In the genomic region with DNA sequence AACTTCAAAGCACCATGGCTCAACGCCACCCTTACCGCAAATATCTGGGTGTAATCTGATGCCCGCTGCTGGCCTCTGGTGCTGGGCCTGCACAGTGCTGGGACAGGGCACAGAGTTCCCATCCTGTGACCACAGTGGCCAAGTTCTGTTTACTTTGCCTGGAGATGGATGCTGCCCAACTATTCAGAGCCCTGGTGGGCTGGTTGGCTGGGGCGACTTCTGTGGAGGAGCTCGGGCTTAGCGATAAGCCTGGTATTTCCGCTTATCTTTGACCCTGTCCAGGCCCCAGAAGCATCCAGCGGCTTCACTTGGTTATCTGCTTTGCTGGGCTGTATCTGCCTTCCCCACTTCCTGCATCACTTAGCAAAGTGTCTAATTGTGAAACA, we compare ENCODE assay signal across 8 mouse cellular contexts. TPM values are rescaled to one million over a fixed set of nuclear protein-coding genes. Genes with fewer than 3 reads are reported as not detected.
DNase-seq lines count a peak whose midpoint lies in the region; ATAC-seq and TF ChIP-seq lines count a peak whose summit lies in the region.

No protein-coding gene starts in this region.

- H3K4me3 ChIP-seq in bone marrow, adult 2 months (replicated peaks; ENCODE audit: control insufficient read depth, low read depth, low read length), result peak overlapping the region; percentile 58
- no peak overlapping the region for H3K4me3 ChIP-seq in intestine, embryonic 16.5 days (ENCODE audit: low read length)
- no peak overlapping the region for H3K4me3 ChIP-seq in lung, adult 2 months (replicated peaks; ENCODE audit: extremely low read depth, low read depth, low read length)
- H3K4me3 ChIP-seq in stomach, embryonic 16.5 days (replicated peaks; ENCODE audit: low read length), result no peak overlapping the region
- H3K4me3 ChIP-seq in hindbrain, postnatal 0 days (ENCODE audit: low read length), result no peak overlapping the region

- WGBS in bone marrow, adult 2 months, result 30% methylated on average over 8 of the region's 8 CpGs
- 24% methylated on average over 8 of the region's 8 CpGs for WGBS in intestine, embryonic 16.5 days
- WGBS in lung, adult 2 months, result 30% methylated on average over 8 of the region's 8 CpGs
- 35% methylated on average over 8 of the region's 8 CpGs for WGBS in stomach, embryonic 16.5 days
- 65% methylated on average over 8 of the region's 8 CpGs for WGBS in hindbrain, postnatal 0 days

- no peak for TF ChIP-seq CTCF in bone marrow, adult 2 months (IDR thresholded peaks at IDR 0.05; ENCODE audit: control insufficient read depth, insufficient read depth, low read length)
- no peak for TF ChIP-seq CTCF in lung, adult 2 months (IDR thresholded peaks at IDR 0.05; ENCODE audit: insufficient read depth, low read length)
- no peak for TF ChIP-seq CTCF in hindbrain, postnatal 0 days (IDR thresholded peaks at IDR 0.05; ENCODE audit: low read depth)

- peak overlapping the region; percentile 89 for H3K27ac ChIP-seq in bone marrow, adult 2 months (ENCODE audit: control insufficient read depth, insufficient read depth, low read depth, low read length, poor library complexity)
- peak overlapping the region; percentile 67 for H3K27ac ChIP-seq in intestine, embryonic 16.5 days (ENCODE audit: low read length)
- H3K27ac ChIP-seq in stomach, embryonic 16.5 days (ENCODE audit: low read length), result peak overlapping the region; percentile 25; the same call in 1 of the 2 replicates
- no peak overlapping the region for H3K27ac ChIP-seq in hindbrain, postnatal 0 days

- H3K9me3 ChIP-seq in intestine, embryonic 16.5 days (ENCODE audit: control insufficient read depth, low read length), result no peaks in the 10 kb centered on the region
- no peaks in the 10 kb centered on the region for H3K9me3 ChIP-seq in stomach, embryonic 16.5 days (replicated peaks; ENCODE audit: control insufficient read depth, low read length)
- no peaks in the 10 kb centered on the region for H3K9me3 ChIP-seq in hindbrain, postnatal 0 days (ENCODE audit: low read length)

- peak overlapping the region; percentile 1 for H3K9ac ChIP-seq in intestine, embryonic 16.5 days (ENCODE audit: low read depth, low read length)
- H3K9ac ChIP-seq in stomach, embryonic 16.5 days (ENCODE audit: low read length), result no peak overlapping the region; the same call in 1 of the 2 replicates
- H3K9ac ChIP-seq in hindbrain, postnatal 0 days (replicated peaks; ENCODE audit: low read length), result no peak overlapping the region

- H3K4me1 ChIP-seq in bone marrow, adult 2 months (ENCODE audit: control insufficient read depth, insufficient read depth, low read length), result no peaks in the 10 kb centered on the region; the same call in none of the 2 replicates
- peaks cover 24% of the 10 kb centered on the region for H3K4me1 ChIP-seq in intestine, embryonic 16.5 days (ENCODE audit: control insufficient read depth, insufficient read depth, low read length)
- peaks cover 14% of the 10 kb centered on the region for H3K4me1 ChIP-seq in lung, adult 2 months (ENCODE audit: control insufficient read depth, insufficient read depth, low read length)
- peaks cover 34% of the 10 kb centered on the region; the same call in 1 of the 2 replicates for H3K4me1 ChIP-seq in stomach, embryonic 16.5 days (ENCODE audit: control insufficient read depth, insufficient read depth, low read length)
- H3K4me1 ChIP-seq in hindbrain, postnatal 0 days (ENCODE audit: insufficient read depth, low read length), result no peaks in the 10 kb centered on the region

- no peaks in the 10 kb centered on the region for H3K36me3 ChIP-seq in intestine, embryonic 16.5 days (ENCODE audit: control insufficient read depth, insufficient read depth, low read length)
- no peaks in the 10 kb centered on the region for H3K36me3 ChIP-seq in stomach, embryonic 16.5 days (ENCODE audit: control insufficient read depth, insufficient read depth, low read length)
- H3K36me3 ChIP-seq in hindbrain, postnatal 0 days (ENCODE audit: insufficient read depth, low read length), result no peaks in the 10 kb centered on the region

- peak; percentile 80 for ATAC-seq in erythroid progenitor cell, adult 5-6 weeks (replicated peaks; ENCODE audit: low FRiP score, poor library complexity, severe bottlenecking)
- ATAC-seq in intestine, embryonic 16.5 days, result peak; percentile 82
- ATAC-seq in stomach, embryonic 16.5 days (ENCODE audit: insufficient read depth, low FRiP score), result peak; percentile 67
- no peak for ATAC-seq in hindbrain, postnatal 0 days

- peak; percentile 49 for DNase-seq in lung, adult 2 months
- no peak for DNase-seq in hindbrain, postnatal 0 days (ENCODE audit: low spot score)
- DNase-seq in left cerebral cortex, postnatal 14 days (ENCODE audit: low spot score in 2 of 2), result no peak
- no peak for DNase-seq in frontal cortex, postnatal 10 days (ENCODE audit: low spot score in 2 of 2)

- no peak overlapping the region for H3K4me2 ChIP-seq in intestine, embryonic 16.5 days (ENCODE audit: low read depth, low read length)
- H3K4me2 ChIP-seq in stomach, embryonic 16.5 days (ENCODE audit: low read depth, low read length), result no peak overlapping the region; the same call in 1 of the 2 replicates
- H3K4me2 ChIP-seq in hindbrain, postnatal 0 days (ENCODE audit: low read depth, low read length), result no peak overlapping the region

- TF ChIP-seq POLR2A in bone marrow, adult 2 months (IDR thresholded peaks at IDR 0.05; ENCODE audit: borderline replicate concordance, control insufficient read depth, low read depth, low read length), result peak; percentile 60; the same call in 1 of the 2 replicates
- TF ChIP-seq POLR2A in lung, adult 2 months (IDR thresholded peaks at IDR 0.05; ENCODE audit: borderline replicate concordance, extremely low read depth, low read depth, low read length), result no peak

- no peaks in the 10 kb centered on the region for H3K27me3 ChIP-seq in intestine, embryonic 16.5 days (replicated peaks; ENCODE audit: control insufficient read depth, insufficient read depth, low read length)
- H3K27me3 ChIP-seq in stomach, embryonic 16.5 days (ENCODE audit: control insufficient read depth, insufficient read depth, low read length), result no peaks in the 10 kb centered on the region
- H3K27me3 ChIP-seq in hindbrain, postnatal 0 days (ENCODE audit: insufficient read depth, low read length), result no peaks in the 10 kb centered on the region

- intact Hi-C loops in left cerebral cortex, postnatal 14 days (cut with DNase I), result no loop called here

RNA-seq across cellular contexts. Expression of gene Mylk3, which starts 5.3 kb away (rescaled TPM):
- 15.5 and 27.1 TPM in 2 replicates for polyA plus RNA-seq in bone marrow, adult 2 months (2011; ENCODE audit: insufficient read depth, insufficient read length, low replicate concordance, missing spikeins)
- total RNA-seq in erythroid progenitor cell, adult 5-6 weeks (2015; ENCODE audit: low replicate concordance), result 38.2 and 58.7 TPM in 2 replicates
- total RNA-seq in erythroid progenitor cell, adult 5-6 weeks (2017; ENCODE audit: low replicate concordance), result 150 and 159 TPM in 2 replicates
- polyA plus RNA-seq in intestine, embryonic 16.5 days (2015; fragmentation: Nextera tagmentation; extraction: Ambion mirVana), result 17.8 and 19.9 TPM in 2 replicates
- 2.2 and 7.2 TPM in 2 replicates for polyA plus RNA-seq in lung, adult 2 months (2012; rRNA removed)
- 4.0 and 7.4 TPM in 2 replicates for polyA plus RNA-seq in stomach, embryonic 16.5 days (2015; fragmentation: Nextera tagmentation; extraction: Ambion mirVana)
- 0.16 TPM in 1 of 2 replicates, not detected in the other for total RNA-seq in hindbrain, postnatal 0 days (2014; rRNA removed)
- polyA plus RNA-seq in hindbrain, postnatal 0 days (2015; fragmentation: Nextera tagmentation; extraction: Ambion mirVana), result 0.19 and 0.26 TPM in 2 replicates
- 1 to 10 TPM; 1.9 to 3.5 TPM for total RNA-seq in left cerebral cortex, postnatal 14 days (2021)

RNA-seq across cellular contexts. Expression of gene 4921524J17Rik, which starts 51.8 kb away (rescaled TPM):
- 7.5 and 13.8 TPM in 2 replicates for polyA plus RNA-seq in bone marrow, adult 2 months (2011; ENCODE audit: insufficient read depth, insufficient read length, low replicate concordance, missing spikeins)
- 10.5 and 21.8 TPM in 2 replicates for total RNA-seq in erythroid progenitor cell, adult 5-6 weeks (2015; ENCODE audit: low replicate concordance)
- 5.3 and 11.7 TPM in 2 replicates for total RNA-seq in erythroid progenitor cell, adult 5-6 weeks (2017; ENCODE audit: low replicate concordance)
- 32.6 and 33.2 TPM in 2 replicates for polyA plus RNA-seq in intestine, embryonic 16.5 days (2015; fragmentation: Nextera tagmentation; extraction: Ambion mirVana)
- polyA plus RNA-seq in lung, adult 2 months (2012; rRNA removed), result 4.1 and 5.5 TPM in 2 replicates
- polyA plus RNA-seq in stomach, embryonic 16.5 days (2015; fragmentation: Nextera tagmentation; extraction: Ambion mirVana), result 34.0 and 41.0 TPM in 2 replicates
- 11.6 and 13.6 TPM in 2 replicates for total RNA-seq in hindbrain, postnatal 0 days (2014; rRNA removed)
- 43.0 and 47.4 TPM in 2 replicates for polyA plus RNA-seq in hindbrain, postnatal 0 days (2015; fragmentation: Nextera tagmentation; extraction: Ambion mirVana)
- 10 to 100 TPM; 14.9 to 17.6 TPM for total RNA-seq in left cerebral cortex, postnatal 14 days (2021)
